Mouse (Mus musculus): ENCODE measurements at regions not wholly inside any gene's neighbourhood (a gene's known extent, or its start where the extent isn't known, plus 50 kb on each side); places are given as distances from the start of the nearest gene placed in this dataset.

- Histone ChIP-seq H3K9ac (no peak overlapping the region), H3K27ac (replicated peaks) (no peak overlapping the region), H3K36me3 (no peaks in the 10 kb centered on the region), H3K27me3 (no peaks in the 10 kb centered on the region), H3K4me3 (no peak overlapping the region), H3K4me1 (replicated peaks) (no peaks in the 10 kb centered on the region), H3K4me2 (no peak overlapping the region), H3K9me3 (no peaks in the 10 kb centered on the region)
- ATAC-seq (ENCODE audit: low read depth) = no peak
- WGBS = 91% methylated on average over 1 of the region's 1 CpGs
Measured at GRCm38 (mm10) chr14:97694238-97694637, 475.3 kb downstream of the Dach1 start.

- H3K27me3 ChIP-seq = no peaks in the 10 kb centered on the region
- H3K36me3 ChIP-seq = no peaks in the 10 kb centered on the region
- H3K27ac ChIP-seq (replicated peaks) = no peak overlapping the region
- H3K4me3 ChIP-seq = no peak overlapping the region
- H3K4me2 ChIP-seq = no peak overlapping the region
- no peak overlapping the region for H3K9ac ChIP-seq
- 83% methylated on average over 3 of the region's 3 CpGs for WGBS
- no peaks in the 10 kb centered on the region for H3K4me1 ChIP-seq (replicated peaks)
- H3K9me3 ChIP-seq = no peaks in the 10 kb centered on the region
- no peak for ATAC-seq (ENCODE audit: low read depth)
Measured at GRCm38 (mm10) chr14:97684617-97685016, 484.9 kb downstream of the Dach1 start.

GRCm38 (mm10) chr14:97667806-97668205, 501.8 kb downstream of the Dach1 start:
- Histone ChIP-seq H3K4me2 (no peak overlapping the region), H3K36me3 (no peaks in the 10 kb centered on the region), H3K27ac (replicated peaks) (no peak overlapping the region), H3K9ac (no peak overlapping the region), H3K4me1 (replicated peaks) (no peaks in the 10 kb centered on the region), H3K9me3 (no peaks in the 10 kb centered on the region), H3K4me3 (no peak overlapping the region), H3K27me3 (no peaks in the 10 kb centered on the region)
- 86% methylated on average over 2 of the region's 2 CpGs for WGBS
- ATAC-seq (ENCODE audit: low read depth) = no peak

GRCm38 (mm10) chr14:97638187-97638792, 531.3 kb downstream of the Dach1 start:
- H3K4me3 ChIP-seq = no peak overlapping the region
- WGBS = 25% methylated on average over 4 of the region's 4 CpGs
- no peaks in the 10 kb centered on the region for H3K36me3 ChIP-seq
- no peaks in the 10 kb centered on the region for H3K9me3 ChIP-seq
- H3K4me1 ChIP-seq (replicated peaks) = no peaks in the 10 kb centered on the region; the same call in 1 of the 2 replicates
- H3K9ac ChIP-seq = no peak overlapping the region
- no peaks in the 10 kb centered on the region for H3K27me3 ChIP-seq
- no peak overlapping the region for H3K4me2 ChIP-seq
- no peak overlapping the region for H3K27ac ChIP-seq (replicated peaks)
- no peak for ATAC-seq (ENCODE audit: low read depth)

GRCm38 (mm10) chr14:97611438-97611837, 558.1 kb downstream of the Dach1 start:
- Histone ChIP-seq H3K27ac (replicated peaks) (no peak overlapping the region), H3K4me1 (replicated peaks) (no peaks in the 10 kb centered on the region), H3K27me3 (no peaks in the 10 kb centered on the region), H3K9ac (no peak overlapping the region), H3K36me3 (no peaks in the 10 kb centered on the region), H3K4me2 (no peak overlapping the region), H3K9me3 (no peaks in the 10 kb centered on the region), H3K4me3 (no peak overlapping the region)
- 80% methylated on average over 1 of the region's 1 CpGs for WGBS
- no peak for ATAC-seq (ENCODE audit: low read depth)

GRCm38 (mm10) chr14:97596694-97597093, 572.9 kb downstream of the Dach1 start:
- Histone ChIP-seq H3K27me3 (no peaks in the 10 kb centered on the region), H3K36me3 (no peaks in the 10 kb centered on the region), H3K4me2 (no peak overlapping the region), H3K4me1 (replicated peaks) (0 out of 2 replicates have a peak, but pooled peaks cover 3% of the 10 kb centered on the region), H3K4me3 (no peak overlapping the region), H3K9ac (no peak overlapping the region), H3K27ac (replicated peaks) (no peak overlapping the region), H3K9me3 (no peaks in the 10 kb centered on the region)
- ATAC-seq (ENCODE audit: low read depth) = no peak
- WGBS = 12% methylated on average over 5 of the region's 5 CpGs

GRCm38 (mm10) chr14:97588611-97589010, 581.0 kb downstream of the Dach1 start:
- WGBS = 48% methylated on average over 4 of the region's 4 CpGs
- Histone ChIP-seq H3K9me3 (no peaks in the 10 kb centered on the region), H3K4me1 (replicated peaks) (peaks cover 8% of the 10 kb centered on the region), H3K36me3 (no peaks in the 10 kb centered on the region), H3K27ac (replicated peaks) (peak overlapping the region; percentile 38; the same call in 1 of the 2 replicates), H3K4me3 (no peak overlapping the region), H3K4me2 (peak overlapping the region; percentile 18; the same call in 1 of the 2 replicates), H3K27me3 (no peaks in the 10 kb centered on the region), H3K9ac (no peak overlapping the region)
- peak; percentile 40; the same call in 1 of the 2 replicates for ATAC-seq (ENCODE audit: low read depth)

- peak; percentile 86 for ATAC-seq (ENCODE audit: low read depth)
- Histone ChIP-seq H3K9ac (no peak overlapping the region), H3K27ac (replicated peaks) (peak overlapping the region; percentile 38; the same call in 1 of the 2 replicates), H3K27me3 (no peaks in the 10 kb centered on the region), H3K4me3 (no peak overlapping the region), H3K4me2 (peak overlapping the region; percentile 18; the same call in 1 of the 2 replicates), H3K4me1 (replicated peaks) (peaks cover 8% of the 10 kb centered on the region), H3K36me3 (no peaks in the 10 kb centered on the region), H3K9me3 (no peaks in the 10 kb centered on the region)
- WGBS = 8% methylated on average over 7 of the region's 7 CpGs
Measured at GRCm38 (mm10) chr14:97588182-97588581, 581.4 kb downstream of the Dach1 start.

- peak; percentile 84 for ATAC-seq (ENCODE audit: low read depth)
- Histone ChIP-seq H3K4me3 (no peak overlapping the region), H3K27me3 (no peaks in the 10 kb centered on the region), H3K27ac (replicated peaks) (no peak overlapping the region), H3K36me3 (no peaks in the 10 kb centered on the region), H3K4me1 (replicated peaks) (peaks cover 8% of the 10 kb centered on the region), H3K9me3 (no peaks in the 10 kb centered on the region), H3K4me2 (no peak overlapping the region), H3K9ac (no peak overlapping the region)
- 8% methylated on average over 4 of the region's 4 CpGs for WGBS
Measured at GRCm38 (mm10) chr14:97586962-97587361, 582.6 kb downstream of the Dach1 start.

GRCm38 (mm10) chr14:97570274-97570673, 599.3 kb downstream of the Dach1 start:
- Histone ChIP-seq H3K27me3 (no peaks in the 10 kb centered on the region), H3K9me3 (no peaks in the 10 kb centered on the region), H3K4me3 (no peak overlapping the region), H3K4me2 (no peak overlapping the region), H3K36me3 (no peaks in the 10 kb centered on the region), H3K4me1 (replicated peaks) (no peaks in the 10 kb centered on the region), H3K9ac (no peak overlapping the region), H3K27ac (replicated peaks) (no peak overlapping the region)
- ATAC-seq (ENCODE audit: low read depth) = no peak
- WGBS = 85% methylated on average over 1 of the region's 1 CpGs

GRCm38 (mm10) chr14:97560121-97560907, 609.3 kb downstream of the Dach1 start:
- H3K36me3 ChIP-seq = no peaks in the 10 kb centered on the region
- no peak overlapping the region for H3K9ac ChIP-seq
- H3K27ac ChIP-seq (replicated peaks) = peak overlapping the region; percentile 78
- no peaks in the 10 kb centered on the region for H3K9me3 ChIP-seq
- peak; percentile 61; the same call in 1 of the 2 replicates for ATAC-seq (ENCODE audit: low read depth)
- peak overlapping the region; percentile 13; the same call in 1 of the 2 replicates for H3K4me2 ChIP-seq
- 0 out of 2 replicates have a peak, but pooled peaks cover 7% of the 10 kb centered on the region for H3K4me1 ChIP-seq (replicated peaks)
- 17% methylated on average over 7 of the region's 7 CpGs for WGBS
- no peaks in the 10 kb centered on the region for H3K27me3 ChIP-seq
- H3K4me3 ChIP-seq = no peak overlapping the region

GRCm38 (mm10) chr14:97559559-97559958, 610.0 kb downstream of the Dach1 start:
- Histone ChIP-seq H3K4me2 (no peak overlapping the region), H3K36me3 (no peaks in the 10 kb centered on the region), H3K4me1 (replicated peaks) (0 out of 2 replicates have a peak, but pooled peaks cover 7% of the 10 kb centered on the region), H3K27ac (replicated peaks) (no peak overlapping the region), H3K27me3 (no peaks in the 10 kb centered on the region), H3K9me3 (no peaks in the 10 kb centered on the region), H3K4me3 (no peak overlapping the region), H3K9ac (no peak overlapping the region)
- ATAC-seq (ENCODE audit: low read depth) = no peak
- WGBS = 0% methylated on average over 1 of the region's 1 CpGs

Data from neural tube, embryonic 13.5 days (tissue).